Mouse (Mus musculus): ENCODE data around the gene Ldlrad1. TPM values are rescaled to one million over a fixed set of nuclear protein-coding genes. Genes with fewer than 3 reads are reported as not detected.

The Ldlrad1 gene
- polyA plus RNA-seq, 1 experiment from 2014 or later = not detected

GRCm38 (mm10) chr4:107213279-107214011 is 4.5 kb downstream of the Ldlrad1 start:
- Histone ChIP-seq H3K4me1 (no peaks in the 10 kb centered on the region), H3K36me3 (ENCODE audit: poor library complexity, severe bottlenecking) (no peaks in the 10 kb centered on the region; the same call in 1 of the 2 replicates), H3K9ac (no peak overlapping the region), H3K27ac (no peak overlapping the region), H3K4me3 (no peak overlapping the region), H3K4me2 (no peak overlapping the region), H3K27me3 (no peaks in the 10 kb centered on the region), H3K9me3 (replicated peaks) (no peaks in the 10 kb centered on the region)
- ATAC-seq = no peak
- WGBS = 79% methylated on average over 12 of the region's 12 CpGs

- H3K36me3 ChIP-seq (ENCODE audit: poor library complexity, severe bottlenecking) = no peaks in the 10 kb centered on the region
- no peaks in the 10 kb centered on the region for H3K9me3 ChIP-seq (replicated peaks)
- WGBS = 90% methylated on average over 9 of the region's 9 CpGs
- no peak for ATAC-seq
- H3K4me3 ChIP-seq = no peak overlapping the region
- H3K4me1 ChIP-seq = no peaks in the 10 kb centered on the region
- H3K4me2 ChIP-seq = no peak overlapping the region
- H3K27me3 ChIP-seq = no peaks in the 10 kb centered on the region
- no peak overlapping the region for H3K27ac ChIP-seq
- no peak overlapping the region for H3K9ac ChIP-seq
Observed at GRCm38 (mm10) chr4:107217574-107217973, 8.6 kb downstream of the Ldlrad1 start.

GRCm38 (mm10) chr4:107221524-107221923 is 12.5 kb downstream of the Ldlrad1 start:
- WGBS = 93% methylated on average over 5 of the region's 5 CpGs
- H3K36me3 ChIP-seq (ENCODE audit: poor library complexity, severe bottlenecking) = no peaks in the 10 kb centered on the region
- H3K27me3 ChIP-seq = no peaks in the 10 kb centered on the region
- no peak overlapping the region for H3K27ac ChIP-seq
- H3K9ac ChIP-seq = no peak overlapping the region
- no peaks in the 10 kb centered on the region for H3K9me3 ChIP-seq (replicated peaks)
- ATAC-seq = no peak
- no peaks in the 10 kb centered on the region for H3K4me1 ChIP-seq
- no peak overlapping the region for H3K4me3 ChIP-seq
- no peak overlapping the region for H3K4me2 ChIP-seq

- WGBS = 83% methylated on average over 11 of the region's 11 CpGs
- Histone ChIP-seq H3K4me1 (no peaks in the 10 kb centered on the region), H3K4me2 (no peak overlapping the region), H3K9ac (no peak overlapping the region), H3K4me3 (no peak overlapping the region), H3K36me3 (ENCODE audit: poor library complexity, severe bottlenecking) (no peaks in the 10 kb centered on the region), H3K27ac (no peak overlapping the region), H3K9me3 (replicated peaks) (no peaks in the 10 kb centered on the region), H3K27me3 (no peaks in the 10 kb centered on the region)
- 0 out of 2 replicates have a peak, but pooled peaks have one; percentile 21 for ATAC-seq
Observed at GRCm38 (mm10) chr4:107223225-107224204, 14.5 kb downstream of the Ldlrad1 start.

- no peak overlapping the region for H3K4me3 ChIP-seq
- H3K9me3 ChIP-seq (replicated peaks) = no peaks in the 10 kb centered on the region
- no peaks in the 10 kb centered on the region for H3K4me1 ChIP-seq
- 91% methylated on average over 2 of the region's 2 CpGs for WGBS
- H3K27me3 ChIP-seq = no peaks in the 10 kb centered on the region
- H3K9ac ChIP-seq = no peak overlapping the region
- no peak overlapping the region for H3K4me2 ChIP-seq
- H3K27ac ChIP-seq = no peak overlapping the region
- ATAC-seq = no peak
- H3K36me3 ChIP-seq (ENCODE audit: poor library complexity, severe bottlenecking) = peaks cover 2% of the 10 kb centered on the region; the same call in 1 of the 2 replicates
Observed at GRCm38 (mm10) chr4:107226313-107226712, 17.3 kb downstream of the Ldlrad1 start.

- no peak for ATAC-seq
- H3K4me3 ChIP-seq = no peak overlapping the region
- H3K27ac ChIP-seq = no peak overlapping the region
- no peaks in the 10 kb centered on the region for H3K4me1 ChIP-seq
- peaks cover 52% of the 10 kb centered on the region for H3K36me3 ChIP-seq (ENCODE audit: poor library complexity, severe bottlenecking)
- H3K9me3 ChIP-seq (replicated peaks) = no peaks in the 10 kb centered on the region
- H3K9ac ChIP-seq = no peak overlapping the region
- no peak overlapping the region for H3K4me2 ChIP-seq
- 67% methylated on average over 3 of the region's 3 CpGs for WGBS
- no peaks in the 10 kb centered on the region for H3K27me3 ChIP-seq
Observed at GRCm38 (mm10) chr4:107232219-107232618, 23.2 kb downstream of the Ldlrad1 start.

- Histone ChIP-seq H3K36me3 (ENCODE audit: poor library complexity, severe bottlenecking) (peaks cover 85% of the 10 kb centered on the region), H3K4me3 (no peak overlapping the region), H3K4me2 (no peak overlapping the region), H3K27ac (no peak overlapping the region), H3K4me1 (no peaks in the 10 kb centered on the region), H3K9ac (no peak overlapping the region), H3K27me3 (no peaks in the 10 kb centered on the region), H3K9me3 (replicated peaks) (no peaks in the 10 kb centered on the region)
- 91% methylated on average over 2 of the region's 2 CpGs for WGBS
- no peak for ATAC-seq
Observed at GRCm38 (mm10) chr4:107238253-107238652, 29.3 kb downstream of the Ldlrad1 start.

- H3K36me3 ChIP-seq (ENCODE audit: poor library complexity, severe bottlenecking) = peaks cover 66% of the 10 kb centered on the region
- H3K27me3 ChIP-seq = no peaks in the 10 kb centered on the region
- ATAC-seq = no peak
- WGBS = 96% methylated on average over 6 of the region's 6 CpGs
- H3K4me3 ChIP-seq = no peak overlapping the region
- no peak overlapping the region for H3K9ac ChIP-seq
- H3K4me2 ChIP-seq = no peak overlapping the region
- H3K27ac ChIP-seq = no peak overlapping the region
- no peaks in the 10 kb centered on the region for H3K9me3 ChIP-seq (replicated peaks)
- peaks cover 8% of the 10 kb centered on the region; the same call in 1 of the 2 replicates for H3K4me1 ChIP-seq
Observed at GRCm38 (mm10) chr4:107240196-107240595, 31.2 kb downstream of the Ldlrad1 start.

- H3K4me1 ChIP-seq = peaks cover 11% of the 10 kb centered on the region
- H3K9me3 ChIP-seq (replicated peaks) = no peaks in the 10 kb centered on the region
- no peak overlapping the region for H3K4me3 ChIP-seq
- H3K4me2 ChIP-seq = no peak overlapping the region
- peaks cover 40% of the 10 kb centered on the region for H3K36me3 ChIP-seq (ENCODE audit: poor library complexity, severe bottlenecking)
- 69% methylated on average over 6 of the region's 6 CpGs for WGBS
- ATAC-seq = no peak
- peak overlapping the region; percentile 27; the same call in 1 of the 2 replicates for H3K27ac ChIP-seq
- H3K9ac ChIP-seq = peak overlapping the region; percentile 8; the same call in 1 of the 2 replicates
- no peaks in the 10 kb centered on the region for H3K27me3 ChIP-seq
Observed at GRCm38 (mm10) chr4:107243365-107244333, 34.7 kb downstream of the Ldlrad1 start.

GRCm38 (mm10) chr4:107245368-107245767 is 36.4 kb downstream of the Ldlrad1 start:
- H3K4me1 ChIP-seq = peaks cover 27% of the 10 kb centered on the region
- H3K9me3 ChIP-seq (replicated peaks) = no peaks in the 10 kb centered on the region
- no peak overlapping the region for H3K9ac ChIP-seq
- H3K4me3 ChIP-seq = no peak overlapping the region
- H3K36me3 ChIP-seq (ENCODE audit: poor library complexity, severe bottlenecking) = peaks cover 24% of the 10 kb centered on the region
- no peak overlapping the region for H3K4me2 ChIP-seq
- H3K27me3 ChIP-seq = no peaks in the 10 kb centered on the region
- WGBS = 71% methylated on average over 2 of the region's 2 CpGs
- no peak overlapping the region for H3K27ac ChIP-seq
- no peak for ATAC-seq

GRCm38 (mm10) chr4:107246040-107246439 is 37.1 kb downstream of the Ldlrad1 start:
- Histone ChIP-seq H3K4me2 (no peak overlapping the region), H3K4me3 (no peak overlapping the region), H3K27me3 (no peaks in the 10 kb centered on the region), H3K9ac (no peak overlapping the region), H3K4me1 (peaks cover 27% of the 10 kb centered on the region), H3K36me3 (ENCODE audit: poor library complexity, severe bottlenecking) (peaks cover 17% of the 10 kb centered on the region), H3K27ac (no peak overlapping the region), H3K9me3 (replicated peaks) (no peaks in the 10 kb centered on the region)
- no peak for ATAC-seq
- 90% methylated on average over 1 of the region's 1 CpGs for WGBS
